Mouse (Mus musculus): ENCODE data around the gene Tfeb.

GRCm38 (mm10) chr17:47749626-47750025 lies 12.8 kb downstream of the Tfeb start:
- TF ChIP-seq EP300 (IDR thresholded peaks at IDR 0.05), result no peak
- no peak for TF ChIP-seq CTCF (IDR thresholded peaks at IDR 0.05)

Measured in lung, postnatal 0 days (tissue).